Mouse (Mus musculus): Measurements from ENCODE around the gene Dvl2. TPM values are rescaled to one million over a fixed set of nuclear protein-coding genes. Genes with fewer than 3 reads are reported as not detected.
"Not testable (repeated sequence)": the region's sequence is repeated elsewhere in the genome, so short reads cannot be mapped to it uniquely, and the experiment has no call there.

Dvl2 gene
- polyA plus RNA-seq, 1 experiment from 2014 or later: 27.1 TPM

DNA sequence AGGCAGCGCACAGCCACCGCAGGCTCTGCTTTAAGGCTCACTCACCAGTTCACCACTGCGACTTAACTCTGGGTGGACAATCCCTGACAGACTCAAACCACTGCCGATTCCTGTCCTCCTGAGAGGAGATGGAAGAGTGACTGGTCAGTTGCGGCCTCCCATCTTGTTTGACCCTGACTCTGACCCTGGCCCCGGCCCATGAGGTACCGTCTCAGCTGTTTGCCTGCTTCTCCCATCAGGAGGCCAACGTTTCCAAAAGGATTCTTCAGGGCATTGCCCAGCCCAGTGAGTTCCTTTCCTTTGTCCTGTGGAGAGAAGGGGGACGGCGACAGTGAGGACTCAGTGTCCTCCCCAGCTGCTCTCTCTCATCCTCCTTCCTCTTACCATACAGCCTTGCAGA lies 10.6 kb downstream of the Dvl2 start:
- H3K4me1 ChIP-seq (replicated peaks; ENCODE audit: insufficient read depth, low read length): peaks cover 8% of the 10 kb centered on the region; the same call in 1 of the 2 replicates
- no peaks in the 10 kb centered on the region for H3K9me3 ChIP-seq (replicated peaks; ENCODE audit: low read length)
- WGBS: 88% methylated on average over 10 of the region's 10 CpGs
- DNase-seq (ENCODE audit: low spot score) (no peak), ATAC-seq (replicated peaks; ENCODE audit: low FRiP score, low read depth) (no peak)
- H3K27me3 ChIP-seq (ENCODE audit: insufficient read depth, low read length): no peaks in the 10 kb centered on the region
- no peak for TF ChIP-seq CTCF (IDR thresholded peaks at IDR 0.05; ENCODE audit: low read depth)
- H3K27ac ChIP-seq: no peak overlapping the region
- H3K4me2 ChIP-seq (ENCODE audit: low read length): no peak overlapping the region
- peaks cover 68% of the 10 kb centered on the region for H3K36me3 ChIP-seq (ENCODE audit: insufficient read depth, low read length)
- H3K9ac ChIP-seq (ENCODE audit: low read depth, low read length): no peak overlapping the region
- no peak overlapping the region for H3K4me3 ChIP-seq (replicated peaks; ENCODE audit: low read depth, low read length)

- Histone ChIP-seq H3K27ac (no peak overlapping the region), H3K27me3 (ENCODE audit: insufficient read depth, low read length) (no peaks in the 10 kb centered on the region), H3K9me3 (replicated peaks; ENCODE audit: low read length) (no peaks in the 10 kb centered on the region), H3K4me1 (replicated peaks; ENCODE audit: insufficient read depth, low read length) (peaks cover 16% of the 10 kb centered on the region), H3K4me3 (replicated peaks; ENCODE audit: low read depth, low read length) (no peak overlapping the region), H3K36me3 (ENCODE audit: insufficient read depth, low read length) (peaks cover 50% of the 10 kb centered on the region), H3K4me2 (ENCODE audit: low read length) (no peak overlapping the region), H3K9ac (ENCODE audit: low read depth, low read length) (no peak overlapping the region)
- WGBS: 87% methylated on average over 9 of the region's 9 CpGs
- ATAC-seq (replicated peaks; ENCODE audit: low FRiP score, low read depth) (no peak), DNase-seq (ENCODE audit: low spot score) (no peak)
- no peak for TF ChIP-seq CTCF (IDR thresholded peaks at IDR 0.05; ENCODE audit: low read depth)
Measured at GRCm38 (mm10) chr11:70012931-70013330, 12.5 kb downstream of the Dvl2 start.

- H3K36me3 ChIP-seq (ENCODE audit: insufficient read depth, low read length): peaks cover 46% of the 10 kb centered on the region
- no peak for ATAC-seq (replicated peaks; ENCODE audit: low FRiP score, low read depth)
- WGBS: 85% methylated on average over 3 of the region's 3 CpGs
Measured at GRCm38 (mm10) chr11:70013408-70013807, 13.0 kb downstream of the Dvl2 start.

DNA sequence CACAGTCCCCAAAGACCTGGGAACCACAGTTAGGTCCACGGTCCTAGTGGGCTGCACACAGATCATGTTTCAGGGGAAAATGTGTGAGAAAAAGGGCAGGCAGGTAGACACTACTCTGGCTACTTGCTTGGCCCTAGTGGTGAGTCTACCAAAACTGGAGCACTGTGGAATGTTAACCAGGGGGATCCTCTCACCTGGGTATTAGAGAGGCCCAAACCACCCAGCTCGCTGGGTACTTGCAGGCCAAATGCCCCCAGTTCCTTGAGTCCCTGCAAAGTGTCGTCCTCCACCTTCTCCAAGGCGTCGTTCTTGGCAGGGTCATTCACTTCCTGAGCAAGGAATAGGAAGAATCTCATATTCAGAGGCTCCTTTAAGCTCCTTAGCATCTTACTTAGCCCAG lies 13.7 kb downstream of the Dvl2 start:
- peak overlapping the region; percentile 91 for H3K4me2 ChIP-seq (ENCODE audit: low read length)
- ATAC-seq (replicated peaks; ENCODE audit: low FRiP score, low read depth) (no peak), DNase-seq (ENCODE audit: low spot score) (no peak)
- H3K27me3 ChIP-seq (ENCODE audit: insufficient read depth, low read length): no peaks in the 10 kb centered on the region
- H3K27ac ChIP-seq: no peak overlapping the region
- H3K9ac ChIP-seq (ENCODE audit: low read depth, low read length): 0 out of 2 replicates have a peak overlapping the region, but pooled peaks have one; percentile 80
- H3K4me1 ChIP-seq (replicated peaks; ENCODE audit: insufficient read depth, low read length): peaks cover 21% of the 10 kb centered on the region
- H3K36me3 ChIP-seq (ENCODE audit: insufficient read depth, low read length): peaks cover 40% of the 10 kb centered on the region
- H3K4me3 ChIP-seq (replicated peaks; ENCODE audit: low read depth, low read length): no peak overlapping the region; the same call in 1 of the 2 replicates
- 48% methylated on average over 5 of the region's 5 CpGs for WGBS
- no peaks in the 10 kb centered on the region for H3K9me3 ChIP-seq (replicated peaks; ENCODE audit: low read length)
- no peak for TF ChIP-seq CTCF (IDR thresholded peaks at IDR 0.05; ENCODE audit: low read depth)

More at GRCm38 (mm10) chr11:70013408-70013807, 13.0 kb downstream of the Dvl2 start:
- H3K9ac ChIP-seq (ENCODE audit: low read depth, low read length): no peak overlapping the region
- H3K4me3 ChIP-seq (replicated peaks; ENCODE audit: low read depth, low read length): no peak overlapping the region
- H3K27me3 ChIP-seq (ENCODE audit: insufficient read depth, low read length): no peaks in the 10 kb centered on the region
- H3K4me2 ChIP-seq (ENCODE audit: low read length): no peak overlapping the region
- no peak overlapping the region for H3K27ac ChIP-seq
- peaks cover 16% of the 10 kb centered on the region for H3K4me1 ChIP-seq (replicated peaks; ENCODE audit: insufficient read depth, low read length)
- no peak for TF ChIP-seq CTCF (IDR thresholded peaks at IDR 0.05; ENCODE audit: low read depth)
- no peak for DNase-seq (ENCODE audit: low spot score)
- no peaks in the 10 kb centered on the region for H3K9me3 ChIP-seq (replicated peaks; ENCODE audit: low read length)

DNA sequence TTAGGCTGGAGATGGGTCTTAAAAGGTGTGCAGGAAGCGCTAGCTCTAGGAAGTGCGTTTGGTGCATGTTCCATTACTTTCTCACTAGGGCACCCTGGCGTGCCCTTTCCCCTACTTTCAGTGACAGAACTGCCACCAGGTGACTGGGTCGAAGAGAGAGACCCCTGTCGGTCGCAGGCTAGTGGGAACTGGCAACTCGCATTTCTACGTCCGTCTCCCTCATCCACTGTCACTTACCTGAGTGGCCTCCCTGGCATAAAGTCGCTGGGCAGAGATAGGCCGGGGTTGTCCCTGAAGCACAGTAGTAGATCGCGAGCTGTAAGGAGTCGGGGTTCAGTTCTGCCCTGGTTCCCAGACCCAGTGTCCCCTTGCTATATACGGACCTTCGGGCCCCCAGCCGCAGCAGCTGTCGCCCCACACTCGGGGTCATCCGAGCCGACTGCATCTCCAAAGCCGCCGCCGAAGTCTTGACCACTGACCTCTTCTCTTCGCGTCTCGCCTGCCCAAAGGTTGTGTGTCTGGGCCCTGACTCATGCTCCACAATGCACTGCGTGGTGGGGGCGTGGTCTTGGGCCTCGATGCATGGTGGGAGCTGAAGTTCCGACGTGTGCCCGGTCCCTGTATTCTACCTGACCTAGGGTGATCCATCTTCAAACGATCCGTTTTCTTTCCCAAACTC lies 14.6 kb downstream of the Dvl2 start, which contains the start of gene Acadvl:
TSS of gene Acadvl (minus strand) at position 532 of the 679 bp plus-strand sequence.
- Histone ChIP-seq H3K27me3 (ENCODE audit: insufficient read depth, low read length) (no peaks in the 10 kb centered on the region), H3K36me3 (ENCODE audit: insufficient read depth, low read length) (peaks cover 30% of the 10 kb centered on the region), H3K4me2 (ENCODE audit: low read length) (peak within 1 kb of the TSS; percentile 91), H3K27ac (peak within 1 kb of the TSS; percentile 85), H3K9ac (ENCODE audit: low read depth, low read length) (peak within 1 kb of the TSS; percentile 80), H3K4me1 (replicated peaks; ENCODE audit: insufficient read depth, low read length) (peaks cover 25% of the 10 kb centered on the region), H3K9me3 (replicated peaks; ENCODE audit: low read length) (no peaks in the 10 kb centered on the region), H3K4me3 (replicated peaks; ENCODE audit: low read depth, low read length) (peak within 1 kb of the TSS; percentile 58)
- WGBS: 0% methylated on average over 35 of the region's 35 CpGs
- peak; percentile 91 for DNase-seq (ENCODE audit: low spot score)
- peak; percentile 82 for ATAC-seq (replicated peaks; ENCODE audit: low FRiP score, low read depth)
- peak; percentile 60 for TF ChIP-seq CTCF (IDR thresholded peaks at IDR 0.05; ENCODE audit: low read depth)

DNA sequence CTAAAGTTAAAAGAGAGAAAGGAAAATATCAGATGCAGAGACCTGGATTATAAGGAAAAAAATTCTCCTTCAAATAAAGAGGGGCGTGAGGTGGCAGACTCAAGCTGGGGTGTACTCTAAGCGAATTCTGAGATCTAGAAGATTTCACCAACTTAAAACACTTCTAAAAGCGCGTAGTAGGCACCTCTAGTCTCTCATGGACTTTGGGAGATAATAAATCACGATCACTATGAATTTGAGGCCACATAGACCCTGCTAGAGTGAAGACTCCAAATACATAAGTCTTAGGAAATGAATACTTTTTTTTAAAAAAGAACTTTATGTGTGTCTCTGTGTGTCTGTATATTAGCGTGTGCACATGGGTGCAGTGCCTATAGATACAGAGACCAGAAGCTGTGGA lies 15.3 kb downstream of the Dvl2 start:
- ATAC-seq (replicated peaks; ENCODE audit: low FRiP score, low read depth) (no peak), DNase-seq (ENCODE audit: low spot score) (no peak)
- Histone ChIP-seq H3K27me3 (ENCODE audit: insufficient read depth, low read length) (no peaks in the 10 kb centered on the region), H3K4me2 (ENCODE audit: low read length) (peak overlapping the region; percentile 91), H3K4me3 (replicated peaks; ENCODE audit: low read depth, low read length) (no peak overlapping the region), H3K36me3 (ENCODE audit: insufficient read depth, low read length) (peaks cover 23% of the 10 kb centered on the region), H3K9me3 (replicated peaks; ENCODE audit: low read length) (no peaks in the 10 kb centered on the region), H3K4me1 (replicated peaks; ENCODE audit: insufficient read depth, low read length) (peaks cover 25% of the 10 kb centered on the region), H3K27ac (no peak overlapping the region), H3K9ac (ENCODE audit: low read depth, low read length) (no peak overlapping the region)
- no peak for TF ChIP-seq CTCF (IDR thresholded peaks at IDR 0.05; ENCODE audit: low read depth)
- 63% methylated on average over 6 of the region's 6 CpGs for WGBS

- not testable (repeated sequence) for ATAC-seq (replicated peaks; ENCODE audit: low FRiP score, low read depth); H3K4me3 ChIP-seq (replicated peaks; ENCODE audit: low read depth, low read length); H3K27ac ChIP-seq; H3K4me2 ChIP-seq (ENCODE audit: low read length); H3K27me3 ChIP-seq (ENCODE audit: insufficient read depth, low read length); DNase-seq (ENCODE audit: low spot score); H3K9me3 ChIP-seq (replicated peaks; ENCODE audit: low read length); H3K9ac ChIP-seq (ENCODE audit: low read depth, low read length)
- peaks cover 19% of the 10 kb centered on the region for H3K36me3 ChIP-seq (ENCODE audit: insufficient read depth, low read length)
- H3K4me1 ChIP-seq (replicated peaks; ENCODE audit: insufficient read depth, low read length): peaks cover 25% of the 10 kb centered on the region
- WGBS: 85% methylated on average over 2 of the region's 2 CpGs
Measured at GRCm38 (mm10) chr11:70016177-70016576, 15.8 kb downstream of the Dvl2 start.

Measured in kidney, postnatal 0 days (tissue).